Mouse (Mus musculus) lung, embryonic 14.5 days (tissue): ENCODE results near the gene Pafah2. TPM values are rescaled to one million over a fixed set of nuclear protein-coding genes. Genes with fewer than 3 reads are reported as not detected.

Experiments
- ATAC-seq: fragments of 200-750 bp; cut with Nextera tagmentation; 2 replicates; pipeline ENCODE4 v1.8.0; 2017; ENCODE audit warnings: mild to moderate bottlenecking, moderate TSS enrichment, moderate library complexity; ENCODE audit not compliant: insufficient read depth
- DNase-seq: peaks from one replicate; pipeline ENCODE4 v3.0.0-alpha.2; 2015
- H3K27ac ChIP-seq: fragments of 300-500 bp; sonication (generic); 2 replicates; pipeline ENCODE4 v1.5.1; 2014; ENCODE audit warnings: low read depth, mild to moderate bottlenecking, moderate library complexity
- H3K27me3 ChIP-seq: fragments of 300-500 bp; sonication (generic); 2 replicates; pipeline ENCODE4 v1.6.1; 2014; ENCODE audit warnings: low read length, control low read depth; ENCODE audit not compliant: insufficient read depth
- H3K36me3 ChIP-seq: fragments of 300-500 bp; sonication (generic); 2 replicates; pipeline ENCODE4 v1.6.1; 2014; ENCODE audit warnings: control low read depth; ENCODE audit not compliant: insufficient read depth
- H3K4me1 ChIP-seq: fragments of 300-500 bp; sonication (generic); 2 replicates; pipeline ENCODE4 v1.6.1; 2014; ENCODE audit warnings: antibody characterized with exemption, control low read depth; ENCODE audit not compliant: insufficient read depth
- H3K4me2 ChIP-seq: fragments of 300-500 bp; sonication (generic); 2 replicates; pipeline ENCODE4 v1.6.1; 2014; ENCODE audit warnings: mild to moderate bottlenecking
- H3K4me3 ChIP-seq: fragments of 300-500 bp; sonication (generic); 2 replicates; pipeline ENCODE4 v1.5.1; 2014; ENCODE audit warnings: low read depth, low read length
- H3K9ac ChIP-seq: fragments of 300-500 bp; sonication (generic); 2 replicates; pipeline ENCODE4 v1.6.1; 2014
- H3K9me3 ChIP-seq: fragments of 300-500 bp; sonication (generic); 2 replicates; pipeline ENCODE4 v1.6.1; 2016; ENCODE audit warnings: low read depth, low read length, control low read depth
- CTCF ChIP-seq: IDR thresholded peaks from 2 replicates; pipeline ENCODE4 v1.5.1; 2016; ENCODE audit warnings: antibody characterized with exemption, low read depth
- WGBS: fragments of 180-500 bp; shearing (Covaris S2); extraction: QIAGEN DNeasy Blood & Tissue Kit; methylation state at CpG from one replicate; pipeline ENCODE4 v1.1.7; 2014; 5-methylcytosine and 5-hydroxymethylcytosine counted together
- polyA plus RNA-seq: library from polyadenylated mRNA; unstranded; fragments of >200 nt; fragmentation: Nextera tagmentation; extraction: Ambion mirVana; gene quantifications from 2 replicates; pipeline ENCODE4 v1.2.1, GENCODE M21; 2014

The Pafah2 gene
- polyA plus RNA-seq, 1 experiment from 2014 or later = 10.5 TPM

DNA sequence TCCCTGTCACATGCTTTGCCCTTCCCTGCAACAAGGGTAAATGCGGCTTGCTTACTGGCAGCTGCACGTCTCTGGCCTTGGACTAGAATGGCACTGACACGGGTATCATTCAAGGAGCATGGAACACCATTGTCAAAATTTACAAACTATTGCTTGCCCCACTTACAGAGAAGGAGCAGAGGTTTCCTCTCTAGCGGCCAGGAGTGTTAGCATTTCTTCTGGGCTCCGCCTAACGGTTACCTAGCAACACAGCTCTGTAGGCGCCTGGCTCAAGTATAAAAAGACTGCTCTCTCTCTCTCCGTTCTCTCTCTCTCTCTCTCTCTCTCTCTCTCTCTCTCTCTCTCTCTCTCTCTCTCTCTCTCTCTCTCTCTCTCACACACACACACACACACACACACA, 3.5 kb upstream of the Pafah2 start:
- no peak overlapping the region for H3K4me3 ChIP-seq
- H3K36me3 ChIP-seq = no peaks in the 10 kb centered on the region
- H3K4me1 ChIP-seq = no peaks in the 10 kb centered on the region
- no peak for TF ChIP-seq CTCF
- peak; percentile 79 for DNase-seq
- no peaks in the 10 kb centered on the region for H3K9me3 ChIP-seq
- no peak overlapping the region for H3K27ac ChIP-seq
- ATAC-seq = no peak
- peak overlapping the region; percentile 32; the same call in 1 of the 2 replicates for H3K4me2 ChIP-seq
- WGBS = 11% methylated on average over 8 of the region's 8 CpGs
- no peaks in the 10 kb centered on the region for H3K27me3 ChIP-seq
- no peak overlapping the region for H3K9ac ChIP-seq

GRCm38 (mm10) chr4:134393026-134393425, 3.1 kb upstream of the Pafah2 start:
- no peak overlapping the region for H3K9ac ChIP-seq
- peak overlapping the region; percentile 58; the same call in 1 of the 2 replicates for H3K27ac ChIP-seq
- no peaks in the 10 kb centered on the region for H3K4me1 ChIP-seq
- H3K4me3 ChIP-seq = no peak overlapping the region
- H3K9me3 ChIP-seq = no peaks in the 10 kb centered on the region
- H3K27me3 ChIP-seq = no peaks in the 10 kb centered on the region
- DNase-seq (peak; percentile 73), ATAC-seq (no peak)
- WGBS = 15% methylated on average over 12 of the region's 12 CpGs
- peak; percentile 54 for TF ChIP-seq CTCF
- no peaks in the 10 kb centered on the region for H3K36me3 ChIP-seq
- H3K4me2 ChIP-seq = 0 out of 2 replicates have a peak overlapping the region, but pooled peaks have one; percentile 32

DNA sequence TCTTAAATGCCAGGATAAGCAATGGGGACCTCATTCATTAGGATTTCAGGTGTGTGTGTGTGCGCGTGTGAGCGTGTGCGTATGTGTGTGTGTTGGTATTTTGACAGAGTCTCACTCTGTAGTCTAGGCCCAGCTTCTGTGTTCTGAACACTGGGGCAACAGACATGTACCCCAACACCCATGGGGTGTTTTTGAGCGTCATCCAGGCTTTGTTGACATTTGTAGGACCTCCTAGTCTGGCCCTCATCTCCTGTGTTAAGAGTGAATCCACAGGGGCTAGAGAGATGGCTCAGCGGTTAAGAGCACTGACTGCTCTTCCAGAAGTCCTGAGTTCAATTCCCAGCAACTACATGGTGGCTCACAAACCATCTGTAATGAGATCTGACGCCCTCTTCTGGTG, 978 bp upstream of the Pafah2 start:
- WGBS = 86% methylated on average over 7 of the region's 7 CpGs
- H3K4me2 ChIP-seq = no peak overlapping the region

DNA sequence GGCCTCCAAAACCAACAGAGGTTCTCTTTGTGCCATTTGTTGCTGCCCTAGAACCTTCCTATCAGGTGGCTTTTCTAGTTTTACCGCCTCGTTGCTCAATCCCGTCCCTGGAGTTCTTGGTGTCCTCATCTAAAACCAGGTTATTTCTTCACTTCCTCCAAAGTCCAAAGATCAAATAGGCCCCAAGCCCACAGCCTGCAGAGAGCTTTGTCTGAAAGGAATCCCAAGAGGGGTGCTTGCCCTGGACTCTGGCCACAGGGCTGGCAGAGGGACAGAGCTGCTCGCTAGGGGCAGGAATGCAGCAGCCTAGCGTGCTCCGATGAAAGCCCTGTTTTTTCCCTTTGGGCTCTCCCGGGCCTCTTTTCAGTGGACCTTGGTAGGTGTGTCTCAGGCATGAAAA, 1.0 kb downstream of the Pafah2 start:
- ATAC-seq (no peak), DNase-seq (peak; percentile 58)
- no peaks in the 10 kb centered on the region for H3K36me3 ChIP-seq
- no peaks in the 10 kb centered on the region for H3K27me3 ChIP-seq
- WGBS = 17% methylated on average over 7 of the region's 7 CpGs
- H3K9ac ChIP-seq = peak overlapping the region; percentile 1; the same call in 1 of the 2 replicates
- H3K27ac ChIP-seq = peak overlapping the region; percentile 28; the same call in 1 of the 2 replicates
- peaks cover 8% of the 10 kb centered on the region; the same call in 1 of the 2 replicates for H3K4me1 ChIP-seq
- H3K9me3 ChIP-seq = no peaks in the 10 kb centered on the region
- no peak for TF ChIP-seq CTCF
- H3K4me2 ChIP-seq = peak overlapping the region; percentile 93
- H3K4me3 ChIP-seq = peak overlapping the region; percentile 62; the same call in 1 of the 2 replicates

More for the DNA sequence above, 978 bp upstream of the Pafah2 start:
- H3K4me3 ChIP-seq = no peak overlapping the region
- ATAC-seq (no peak), DNase-seq (no peak)
- no peaks in the 10 kb centered on the region for H3K9me3 ChIP-seq
- H3K36me3 ChIP-seq = no peaks in the 10 kb centered on the region
- no peaks in the 10 kb centered on the region for H3K4me1 ChIP-seq
- no peak overlapping the region for H3K27ac ChIP-seq
- no peaks in the 10 kb centered on the region for H3K27me3 ChIP-seq
- H3K9ac ChIP-seq = no peak overlapping the region
- no peak for TF ChIP-seq CTCF

DNA sequence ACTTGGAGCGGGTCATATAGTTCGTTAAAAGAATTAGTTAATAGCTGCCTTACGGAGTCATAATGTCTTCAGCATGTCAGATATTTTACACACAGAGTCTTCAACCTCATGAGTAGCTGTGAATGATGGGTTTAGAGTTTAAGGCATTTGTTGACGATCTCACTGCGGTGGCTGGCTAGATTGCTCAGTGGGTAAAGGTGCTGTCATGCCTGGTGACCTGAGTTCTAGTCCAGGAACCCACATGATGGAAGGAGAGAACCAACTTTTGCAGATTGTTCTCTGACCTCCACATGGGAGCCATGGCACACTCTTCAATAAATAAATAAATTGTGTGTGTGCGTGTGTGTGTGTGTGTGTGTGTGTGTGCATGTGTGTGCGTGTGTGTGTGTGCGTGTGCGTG, 1.6 kb downstream of the Pafah2 start:
- no peak for TF ChIP-seq CTCF
- H3K4me2 ChIP-seq = peak overlapping the region; percentile 93
- H3K36me3 ChIP-seq = no peaks in the 10 kb centered on the region
- no peak overlapping the region for H3K27ac ChIP-seq
- DNase-seq (no peak), ATAC-seq (no peak)
- H3K4me3 ChIP-seq = no peak overlapping the region
- H3K9me3 ChIP-seq = no peaks in the 10 kb centered on the region
- no peaks in the 10 kb centered on the region for H3K27me3 ChIP-seq
- no peak overlapping the region for H3K9ac ChIP-seq
- peaks cover 8% of the 10 kb centered on the region; the same call in 1 of the 2 replicates for H3K4me1 ChIP-seq
- WGBS = 87% methylated on average over 9 of the region's 9 CpGs

- H3K9ac ChIP-seq = no peak overlapping the region
- H3K27me3 ChIP-seq = no peaks in the 10 kb centered on the region
- DNase-seq (no peak), ATAC-seq (no peak)
- TF ChIP-seq CTCF = no peak
- WGBS = 33% methylated on average over 5 of the region's 5 CpGs
- H3K36me3 ChIP-seq = no peaks in the 10 kb centered on the region
- H3K9me3 ChIP-seq = no peaks in the 10 kb centered on the region
- no peak overlapping the region for H3K4me2 ChIP-seq
- peaks cover 8% of the 10 kb centered on the region; the same call in 1 of the 2 replicates for H3K4me1 ChIP-seq
- no peak overlapping the region for H3K27ac ChIP-seq
- H3K4me3 ChIP-seq = no peak overlapping the region
Observed at GRCm38 (mm10) chr4:134400206-134400605, 4.1 kb downstream of the Pafah2 start.

GRCm38 (mm10) chr4:134401181-134401661, 5.1 kb downstream of the Pafah2 start:
- Histone ChIP-seq H3K9me3 (no peaks in the 10 kb centered on the region), H3K27me3 (no peaks in the 10 kb centered on the region), H3K4me2 (peak overlapping the region; percentile 73), H3K4me1 (peaks cover 8% of the 10 kb centered on the region; the same call in 1 of the 2 replicates), H3K9ac (peak overlapping the region; percentile 43; the same call in 1 of the 2 replicates), H3K4me3 (peak overlapping the region; percentile 36), H3K27ac (no peak overlapping the region), H3K36me3 (no peaks in the 10 kb centered on the region)
- WGBS = 4% methylated on average over 19 of the region's 19 CpGs
- no peak for TF ChIP-seq CTCF
- ATAC-seq = peak; percentile 68
- peak; percentile 77 for DNase-seq
